Mouse (Mus musculus) heart, embryonic 16.5 days (tissue): ENCODE data around the gene Trim41. TPM values are rescaled to one million over a fixed set of nuclear protein-coding genes. Genes with fewer than 3 reads are reported as not detected.
"Not testable (repeated sequence)": the region's sequence is repeated elsewhere in the genome, so short reads cannot be mapped to it uniquely, and the experiment has no call there.

ENCODE experiments used
- ATAC-seq: fragments of 200-750 bp; cut with Nextera tagmentation; replicated peaks from 2 replicates; pipeline ENCODE4 v1.8.0; 2017; ENCODE audit warnings: moderate number of reproducible peaks; ENCODE audit not compliant: insufficient read depth, low FRiP score; ENCODE audit errors: extremely low read depth
- H3K27ac ChIP-seq: fragments of 300-500 bp; sonication (generic); 2 replicates; pipeline ENCODE4 v1.5.1; 2014; ENCODE audit warnings: mild to moderate bottlenecking, low read length, control low read depth, moderate library complexity
- H3K27me3 ChIP-seq: fragments of 300-500 bp; sonication (generic); 2 replicates; pipeline ENCODE4 v1.6.1; 2014; ENCODE audit warnings: low read length, mixed read lengths; ENCODE audit not compliant: control insufficient read depth, insufficient read depth
- H3K36me3 ChIP-seq: fragments of 300-500 bp; sonication (generic); 2 replicates; pipeline ENCODE4 v1.6.1; 2014; ENCODE audit not compliant: control insufficient read depth, insufficient read depth
- H3K4me1 ChIP-seq: fragments of 300-500 bp; sonication (generic); 2 replicates; pipeline ENCODE4 v1.6.1; 2014; ENCODE audit warnings: low read length, mixed read lengths; ENCODE audit not compliant: control insufficient read depth, insufficient read depth
- H3K4me2 ChIP-seq: fragments of 300-500 bp; sonication (generic); 2 replicates; pipeline ENCODE4 v1.6.1; 2014; ENCODE audit warnings: low read depth, mild to moderate bottlenecking, control low read depth, low read length
- H3K4me3 ChIP-seq: fragments of 300-500 bp; sonication (generic); 2 replicates; pipeline ENCODE4 v1.5.1; 2014; ENCODE audit warnings: mild to moderate bottlenecking, control low read depth, low read length
- H3K9ac ChIP-seq: fragments of 300-500 bp; sonication (generic); 2 replicates; pipeline ENCODE4 v1.6.1; 2014; ENCODE audit warnings: low read length, control low read depth
- H3K9me3 ChIP-seq: fragments of 300-500 bp; sonication (generic); replicated peaks from 2 replicates; pipeline ENCODE4 v1.6.1; 2016; ENCODE audit warnings: low read length; ENCODE audit not compliant: control insufficient read depth
- WGBS: fragments of 180-500 bp; shearing (Covaris S2); extraction: QIAGEN DNeasy Blood & Tissue Kit; methylation state at CpG from one replicate; pipeline ENCODE4 v1.1.7; 2014; 5-methylcytosine and 5-hydroxymethylcytosine counted together
- polyA plus RNA-seq: library from polyadenylated mRNA; unstranded; fragments of >200 nt; fragmentation: Nextera tagmentation; extraction: Ambion mirVana; gene quantifications from 2 replicates; pipeline ENCODE4 v1.2.1, GENCODE M21; 2015

Gene Trim41
- polyA plus RNA-seq, 1 experiment from 2014 or later = 4.2 TPM

GRCm38 (mm10) chr11:48831273-48831672 is 14.1 kb upstream of the Trim41 start:
- no peaks in the 10 kb centered on the region for H3K27me3 ChIP-seq
- H3K27ac ChIP-seq = no peak overlapping the region
- no peak overlapping the region for H3K4me3 ChIP-seq
- no peak for ATAC-seq
- peaks cover 4% of the 10 kb centered on the region; the same call in 1 of the 2 replicates for H3K4me1 ChIP-seq
- 86% methylated on average over 2 of the region's 2 CpGs for WGBS
- H3K4me2 ChIP-seq = no peak overlapping the region
- no peak overlapping the region for H3K9ac ChIP-seq
- no peaks in the 10 kb centered on the region for H3K9me3 ChIP-seq
- H3K36me3 ChIP-seq = no peaks in the 10 kb centered on the region

GRCm38 (mm10) chr11:48830279-48830678 is 13.1 kb upstream of the Trim41 start:
- no peaks in the 10 kb centered on the region for H3K27me3 ChIP-seq
- peaks cover 4% of the 10 kb centered on the region; the same call in 1 of the 2 replicates for H3K4me1 ChIP-seq
- no peak for ATAC-seq
- H3K9me3 ChIP-seq = no peaks in the 10 kb centered on the region
- no peaks in the 10 kb centered on the region for H3K36me3 ChIP-seq
- no peak overlapping the region for H3K4me2 ChIP-seq
- no peak overlapping the region for H3K27ac ChIP-seq
- no peak overlapping the region for H3K4me3 ChIP-seq
- no peak overlapping the region for H3K9ac ChIP-seq
- WGBS = 27% methylated on average over 2 of the region's 2 CpGs

- Histone ChIP-seq H3K4me3 (no peak overlapping the region), H3K4me1 (peaks cover 4% of the 10 kb centered on the region; the same call in 1 of the 2 replicates), H3K27me3 (no peaks in the 10 kb centered on the region), H3K4me2 (no peak overlapping the region), H3K9me3 (no peaks in the 10 kb centered on the region), H3K27ac (no peak overlapping the region), H3K36me3 (no peaks in the 10 kb centered on the region), H3K9ac (no peak overlapping the region)
- WGBS = 68% methylated on average over 6 of the region's 6 CpGs
- no peak for ATAC-seq
Observed at GRCm38 (mm10) chr11:48827926-48828325, 10.8 kb upstream of the Trim41 start.

- H3K27me3 ChIP-seq = no peaks in the 10 kb centered on the region
- peak overlapping the region; percentile 64 for H3K9ac ChIP-seq
- H3K4me1 ChIP-seq = peaks cover 4% of the 10 kb centered on the region; the same call in 1 of the 2 replicates
- H3K36me3 ChIP-seq = no peaks in the 10 kb centered on the region
- no peak for ATAC-seq
- 3% methylated on average over 6 of the region's 6 CpGs for WGBS
- H3K27ac ChIP-seq = peak overlapping the region; percentile 60
- H3K4me2 ChIP-seq = peak overlapping the region; percentile 68
- H3K9me3 ChIP-seq = no peaks in the 10 kb centered on the region
- H3K4me3 ChIP-seq = peak overlapping the region; percentile 49
Observed at GRCm38 (mm10) chr11:48826752-48827096, 9.6 kb upstream of the Trim41 start.

- WGBS = under 1% methylated on average over 54 of the region's 92 CpGs
- peak within 1 kb of the TSS; percentile 49 for H3K4me3 ChIP-seq
- peak within 1 kb of the TSS; percentile 68 for H3K4me2 ChIP-seq
- H3K9ac ChIP-seq = peak within 1 kb of the TSS; percentile 64
- ATAC-seq = peak; percentile 84
- not testable (repeated sequence) for H3K4me1 ChIP-seq, H3K9me3 ChIP-seq, H3K36me3 ChIP-seq, H3K27me3 ChIP-seq
- peak within 1 kb of the TSS; percentile 60 for H3K27ac ChIP-seq
Observed at GRCm38 (mm10) chr11:48825979-48826751, 9.0 kb upstream of the Trim41 start, which contains the start of the genes Trim7 and Gm12184. TSS of gene Trim7 (plus strand) at chr11:48826140. TSS of gene Gm12184 (minus strand) at chr11:48826655.

- no peaks in the 10 kb centered on the region for H3K27me3 ChIP-seq
- peak overlapping the region; percentile 68 for H3K4me2 ChIP-seq
- H3K4me1 ChIP-seq = peaks cover 2% of the 10 kb centered on the region; the same call in 1 of the 2 replicates
- H3K27ac ChIP-seq = no peak overlapping the region
- no peaks in the 10 kb centered on the region for H3K36me3 ChIP-seq
- no peak for ATAC-seq
- H3K9me3 ChIP-seq = no peaks in the 10 kb centered on the region
- WGBS = 9% methylated on average over 22 of the region's 22 CpGs
- H3K4me3 ChIP-seq = peak overlapping the region; percentile 44
- peak overlapping the region; percentile 27; the same call in 1 of the 2 replicates for H3K9ac ChIP-seq
Observed at GRCm38 (mm10) chr11:48824311-48824830, 7.2 kb upstream of the Trim41 start.

GRCm38 (mm10) chr11:48823536-48823972 is 6.4 kb upstream of the Trim41 start:
- Histone ChIP-seq H3K9ac (peak overlapping the region; percentile 27), H3K27me3 (no peaks in the 10 kb centered on the region), H3K4me1 (peaks cover 2% of the 10 kb centered on the region; the same call in 1 of the 2 replicates), H3K4me3 (peak overlapping the region; percentile 44), H3K4me2 (peak overlapping the region; percentile 68), H3K36me3 (no peaks in the 10 kb centered on the region), H3K27ac (no peak overlapping the region), H3K9me3 (no peaks in the 10 kb centered on the region)
- WGBS = 1% methylated on average over 15 of the region's 15 CpGs
- no peak for ATAC-seq

GRCm38 (mm10) chr11:48822768-48823512 is 5.8 kb upstream of the Trim41 start:
- Histone ChIP-seq H3K9ac (no peak overlapping the region), H3K36me3 (no peaks in the 10 kb centered on the region), H3K9me3 (no peaks in the 10 kb centered on the region), H3K4me2 (peak overlapping the region; percentile 68), H3K27me3 (no peaks in the 10 kb centered on the region), H3K4me1 (peaks cover 2% of the 10 kb centered on the region; the same call in 1 of the 2 replicates), H3K27ac (no peak overlapping the region), H3K4me3 (peak overlapping the region; percentile 44)
- ATAC-seq = no peak
- 35% methylated on average over 14 of the region's 14 CpGs for WGBS
